Mouse (Mus musculus): ENCODE measurements around the gene Arid3a.

DNA sequence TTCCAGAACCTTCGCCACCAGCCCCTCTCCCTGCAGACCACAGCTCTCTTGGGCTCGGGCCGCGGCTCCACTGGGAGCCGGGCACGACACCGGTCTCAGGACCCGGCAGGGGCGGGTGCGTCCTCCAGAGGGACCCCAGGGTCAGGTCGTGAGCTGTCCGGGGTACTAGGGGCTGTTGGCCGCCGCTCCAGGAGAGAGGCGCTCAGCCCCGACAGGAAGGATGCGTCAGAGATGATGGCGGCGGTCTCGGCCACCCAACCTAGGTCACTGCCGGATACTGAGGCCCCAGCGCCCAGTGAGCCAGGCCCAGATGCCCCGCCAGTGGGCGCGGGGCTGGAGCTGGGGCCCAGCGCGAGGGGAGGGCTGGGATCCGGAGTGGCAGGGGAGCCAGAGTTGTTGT, 50.5 kb downstream of the Arid3a start:
- TF ChIP-seq CTCF (IDR thresholded peaks at IDR 0.05; ENCODE audit: borderline replicate concordance, control insufficient read depth, extremely low read depth, insufficient read depth, low read length, poor library complexity): no peak
- TF ChIP-seq POLR2A (IDR thresholded peaks at IDR 0.05; ENCODE audit: control insufficient read depth, extremely low read depth, insufficient read depth, low read length, poor library complexity): no peak
